Mouse (Mus musculus): ENCODE results near the gene Rabgap1l.
"Not testable (repeated sequence)": the region's sequence is repeated elsewhere in the genome, so short reads cannot be mapped to it uniquely, and the experiment has no call there.

Gene Rabgap1l

DNA sequence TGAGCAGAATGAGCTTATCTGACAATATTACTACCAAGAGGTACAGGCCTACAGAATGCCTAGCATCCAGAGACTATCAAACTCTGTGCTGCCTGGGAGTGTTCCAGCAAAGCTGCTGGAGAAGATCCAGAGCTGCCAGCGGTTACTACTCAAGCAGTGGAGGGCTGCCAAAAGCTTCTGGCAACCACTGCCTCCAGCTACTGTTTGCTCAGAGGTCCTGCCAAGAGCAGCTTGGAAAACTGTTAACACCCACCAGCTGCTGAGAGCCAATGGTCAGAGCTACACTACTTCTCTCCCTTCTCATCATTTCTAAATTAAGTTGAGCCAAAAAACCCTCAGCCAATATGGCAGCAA lies 99.9 kb downstream of the Rabgap1l start:
- DNase-seq (ENCODE audit: low spot score in 2 of 2), result peak; percentile 91 to 96

DNA sequence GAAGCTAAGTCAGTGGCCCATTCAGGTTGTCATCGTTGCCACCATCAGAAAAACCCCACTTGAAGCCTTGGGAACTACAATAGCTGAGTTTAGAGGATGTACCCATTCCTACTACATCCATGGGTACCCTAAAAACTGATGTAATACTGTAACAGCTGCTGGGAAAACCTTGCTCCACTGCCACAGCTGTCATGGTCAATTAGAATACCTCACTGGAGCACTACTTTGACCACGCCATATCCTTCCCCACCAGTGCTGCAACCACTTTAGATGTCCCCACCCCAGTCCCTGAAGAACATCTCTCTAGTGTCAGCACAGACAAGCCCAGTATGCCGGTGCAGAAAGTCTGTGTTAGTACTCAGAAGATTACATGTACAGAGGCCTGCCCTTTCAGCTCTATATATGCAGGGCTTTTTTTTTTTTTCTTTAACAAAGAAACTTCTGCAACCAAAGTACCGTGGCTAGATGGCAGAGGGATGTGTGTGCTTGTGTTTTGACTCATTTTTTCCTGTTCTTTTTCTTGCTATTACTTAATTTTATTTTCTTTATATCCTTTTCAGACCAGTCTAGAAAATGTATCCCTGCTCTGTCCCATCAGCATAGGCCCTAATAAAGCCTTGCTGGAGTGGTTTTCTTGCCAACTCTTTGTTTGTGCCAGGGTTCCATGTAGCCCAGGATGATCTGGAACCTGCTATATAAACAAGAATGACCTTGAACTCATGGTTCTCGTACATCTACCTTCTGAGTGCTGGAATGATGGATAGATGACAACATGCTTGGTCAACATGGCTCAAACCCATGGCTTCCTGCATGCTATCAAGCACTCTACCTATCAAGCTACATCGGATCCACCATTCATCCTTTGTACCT lies 100.6 kb downstream of the Rabgap1l start:
- no peak for DNase-seq (ENCODE audit: low spot score in 2 of 2)

DNA sequence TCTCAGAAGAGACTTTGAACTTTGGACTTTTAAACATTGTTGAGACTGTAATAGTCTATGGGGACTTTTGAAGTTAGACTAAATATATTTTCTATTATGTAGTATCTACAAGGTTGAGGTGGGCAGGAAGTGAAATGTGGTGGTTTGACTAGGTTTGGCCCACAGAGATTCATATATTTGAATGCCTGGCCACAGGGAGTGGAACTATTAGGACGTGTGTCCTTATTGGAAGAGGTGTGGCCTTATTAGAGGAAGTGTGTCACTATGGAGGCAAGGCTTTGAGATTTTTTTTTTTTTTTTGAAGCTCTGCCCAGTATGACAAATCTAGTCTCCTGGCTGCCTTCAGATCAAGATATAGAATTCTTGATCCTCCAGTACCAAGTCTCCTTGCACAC lies 101.8 kb downstream of the Rabgap1l start:
- no peak for DNase-seq (ENCODE audit: low spot score in 2 of 2)

DNA sequence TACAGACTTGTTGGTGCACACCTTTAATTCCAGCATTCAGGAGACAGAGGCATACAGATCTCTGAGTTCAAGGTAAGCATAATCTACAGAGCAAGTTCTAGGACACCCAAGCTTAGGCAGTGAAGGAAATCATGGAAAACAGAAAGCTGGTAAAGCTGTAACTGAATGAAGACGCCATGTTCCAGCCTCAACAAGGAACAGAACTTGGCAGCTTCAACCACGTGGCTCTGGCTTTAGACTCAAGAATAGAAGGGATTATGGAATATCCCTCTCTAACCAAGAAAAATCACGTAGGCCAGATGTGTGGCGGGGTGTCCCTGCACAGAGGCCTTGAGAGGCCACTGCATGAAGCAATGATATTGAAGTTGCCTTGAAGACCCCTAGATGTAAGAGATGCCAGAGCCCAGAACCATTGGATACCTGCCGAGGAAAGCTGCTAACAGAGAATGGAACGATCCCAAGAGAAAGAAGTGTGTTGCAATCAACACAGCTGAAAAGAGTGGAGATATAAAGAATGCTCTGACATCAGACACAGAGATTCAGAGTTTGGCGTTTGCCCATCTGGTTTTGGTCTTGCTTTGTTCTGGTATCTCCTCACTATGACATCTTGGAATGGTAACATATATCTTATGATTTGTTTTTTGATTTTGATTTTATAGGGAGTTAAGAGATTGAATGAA lies 102.4 kb downstream of the Rabgap1l start:
- DNase-seq (ENCODE audit: low spot score in 2 of 2), result peak; percentile 40 to 70

DNA sequence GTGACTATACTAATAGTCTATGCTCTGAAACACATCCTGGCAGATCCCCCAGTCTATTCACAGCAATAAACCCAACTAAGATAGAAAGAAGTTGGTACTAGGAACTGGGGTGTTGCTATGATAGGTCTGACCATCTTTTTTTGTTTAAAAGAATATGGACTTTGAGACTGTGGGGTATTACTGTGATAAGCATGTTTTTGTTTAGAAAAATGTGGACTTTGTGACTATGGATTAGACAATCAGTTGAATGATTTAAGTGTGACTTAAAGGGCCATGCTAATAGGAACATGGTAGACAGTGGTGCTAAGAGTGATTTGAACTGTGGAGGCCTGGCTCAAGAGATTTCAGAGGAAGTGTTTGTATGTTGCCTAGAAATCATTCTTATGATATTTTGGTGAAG lies 103.5 kb downstream of the Rabgap1l start:
- DNase-seq (ENCODE audit: low spot score in 2 of 2), result no peak

DNA sequence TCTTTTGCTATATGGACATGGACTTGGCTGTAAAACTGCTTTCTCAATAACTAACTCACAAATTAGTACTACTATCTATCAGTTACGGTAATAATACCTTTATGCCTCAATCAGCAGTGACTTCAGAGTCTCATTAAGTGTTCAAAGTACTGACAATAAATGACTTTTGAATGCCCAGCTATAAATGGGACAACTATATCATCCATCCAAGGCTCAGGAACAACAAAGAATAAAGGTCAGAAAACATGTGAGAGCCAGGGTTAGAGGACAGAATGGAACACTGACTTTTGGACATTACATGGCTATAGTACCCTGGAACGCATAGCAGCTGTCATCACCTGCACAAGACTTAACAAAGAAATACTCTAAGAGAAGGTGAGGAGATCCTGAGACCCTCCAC lies 108.8 kb downstream of the Rabgap1l start:
- no peak for DNase-seq (ENCODE audit: low spot score in 2 of 2)

DNA sequence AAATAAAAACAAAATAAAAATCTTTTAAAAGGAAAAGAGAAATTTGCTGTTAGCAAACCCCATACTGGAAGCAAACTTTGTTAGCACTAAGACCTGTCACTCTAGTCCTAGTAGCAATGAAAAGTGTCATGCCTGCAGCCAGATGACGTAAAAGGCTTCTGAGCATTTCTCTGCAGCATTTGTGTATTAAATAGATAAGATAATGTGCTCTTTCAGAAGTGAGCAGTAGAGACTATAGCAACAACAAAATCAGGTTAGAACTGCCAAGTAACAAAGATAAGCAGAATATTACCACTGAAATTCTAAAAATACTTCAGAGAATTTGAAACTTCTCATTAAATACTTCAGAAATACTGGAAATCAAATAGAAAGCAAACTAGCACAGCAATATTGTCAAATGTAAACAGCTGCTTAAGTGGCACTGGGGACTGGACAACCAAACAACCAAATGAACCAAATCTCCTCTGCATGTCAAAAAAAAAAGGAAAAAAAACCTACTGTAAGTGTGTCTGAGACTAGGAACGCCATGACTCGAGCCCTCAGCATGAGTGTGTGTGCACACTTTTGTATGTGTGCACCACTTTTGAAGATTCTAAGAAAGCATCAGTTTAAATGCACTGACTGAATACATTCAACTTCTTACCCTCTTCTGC lies 111.5 kb downstream of the Rabgap1l start:
- no peak for DNase-seq (ENCODE audit: low spot score in 2 of 2)

DNA sequence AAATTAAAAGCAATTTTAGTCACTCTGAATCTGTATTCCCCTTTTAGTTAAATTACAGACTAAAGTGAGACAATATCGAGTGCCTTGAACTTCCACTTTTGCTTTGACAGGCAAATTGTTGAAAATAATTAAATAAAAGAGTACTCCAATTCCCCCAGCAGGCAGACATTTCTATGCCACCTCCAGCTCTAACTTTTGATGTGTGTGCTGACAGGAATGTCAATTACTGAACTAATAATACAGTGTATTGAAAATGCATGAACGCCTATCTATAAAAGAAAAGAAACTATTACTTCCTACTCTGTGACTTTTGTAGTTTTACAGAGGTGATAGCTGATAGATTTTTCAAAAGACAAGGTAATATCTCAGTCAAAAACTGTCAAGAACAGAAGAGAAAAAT lies 118.2 kb downstream of the Rabgap1l start:
- no peak for DNase-seq (ENCODE audit: low spot score in 2 of 2)

DNA sequence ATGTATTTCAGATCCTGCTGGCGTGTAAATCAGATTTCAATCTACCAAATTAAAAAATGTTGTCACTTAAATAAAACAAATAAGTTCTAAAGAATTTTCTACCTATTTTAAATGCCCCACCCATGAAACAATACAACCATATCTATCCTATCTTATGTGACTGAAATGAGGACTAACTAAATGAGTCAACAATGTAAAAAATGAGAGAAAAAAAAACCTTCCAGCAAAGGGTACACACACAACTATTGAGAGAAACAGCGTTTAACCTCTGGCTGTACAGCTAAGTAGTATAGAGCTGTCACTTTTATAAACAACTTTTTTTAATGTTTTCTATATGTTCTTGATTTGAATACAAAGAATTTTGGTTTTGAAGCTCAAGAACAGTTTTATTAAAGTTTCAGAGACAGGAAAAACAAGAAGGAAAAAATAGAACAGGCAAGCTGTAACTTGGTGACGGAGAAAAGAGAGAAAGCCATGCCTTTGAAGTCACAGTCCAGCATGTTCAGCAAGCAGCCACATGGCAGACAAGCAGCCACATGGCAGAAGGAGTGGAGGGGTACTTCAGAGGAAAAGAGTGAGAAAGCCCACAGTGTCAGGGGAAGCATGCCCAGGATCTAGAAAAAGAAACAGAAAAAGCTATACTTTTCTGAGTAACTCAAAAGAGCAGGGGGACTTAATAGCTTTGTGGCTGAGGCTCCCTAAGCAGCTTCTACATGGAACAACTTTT lies 120.8 kb downstream of the Rabgap1l start:
- no peak for DNase-seq (ENCODE audit: low spot score in 2 of 2)

DNA sequence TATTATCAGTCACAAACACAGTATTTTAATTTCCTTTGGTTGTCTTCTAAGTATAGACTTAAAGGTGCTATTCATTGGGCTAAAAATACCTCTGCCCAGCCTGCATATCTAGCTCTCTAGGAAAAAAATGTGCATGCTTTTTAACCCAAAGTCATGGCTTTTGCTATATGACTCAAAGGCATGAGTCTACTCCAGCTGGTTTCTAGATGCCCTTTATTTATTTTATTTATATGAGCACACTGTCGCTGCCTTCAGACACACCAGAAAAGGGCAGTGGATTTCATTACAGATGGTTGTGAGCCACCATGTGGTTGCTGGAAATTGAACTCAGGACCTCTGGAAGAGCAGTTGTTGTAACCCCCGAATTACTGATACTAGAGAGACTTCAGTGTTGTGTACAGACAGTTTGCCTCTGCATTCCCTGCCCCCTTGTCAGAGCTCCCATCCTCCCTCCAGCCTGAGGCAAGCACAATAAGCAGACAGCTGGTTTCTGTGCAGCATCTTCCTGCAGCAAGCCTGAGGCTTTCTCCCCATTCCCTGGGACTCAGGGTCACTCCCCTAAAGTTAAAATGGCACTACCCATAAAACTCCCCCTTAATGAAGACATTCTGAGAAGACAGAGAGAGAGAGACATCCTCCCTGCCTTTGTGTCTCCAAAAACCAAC lies 137.1 kb downstream of the Rabgap1l start:
- no peak for DNase-seq (ENCODE audit: low spot score in 2 of 2)

DNA sequence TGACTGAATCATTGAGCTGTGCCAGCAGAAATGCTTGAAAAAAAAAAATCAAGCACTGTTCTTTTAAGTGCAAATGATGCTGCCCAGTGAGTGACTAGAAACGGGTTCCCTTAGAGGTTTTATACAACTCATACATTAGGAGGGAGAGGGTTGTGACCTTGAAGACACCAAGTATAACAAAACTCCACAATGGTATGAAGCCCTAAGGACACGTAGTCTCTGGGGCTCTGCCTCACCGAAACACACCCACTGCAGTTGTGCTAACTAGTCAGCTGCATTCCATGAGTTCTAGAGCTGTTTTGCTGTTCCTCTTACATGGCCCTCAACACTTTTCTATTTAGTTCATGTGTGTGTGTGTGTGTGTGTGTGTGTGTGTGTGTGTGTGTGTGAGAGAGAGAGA lies 141.3 kb downstream of the Rabgap1l start:
- DNase-seq (ENCODE audit: low spot score in 2 of 2), result no peak

DNA sequence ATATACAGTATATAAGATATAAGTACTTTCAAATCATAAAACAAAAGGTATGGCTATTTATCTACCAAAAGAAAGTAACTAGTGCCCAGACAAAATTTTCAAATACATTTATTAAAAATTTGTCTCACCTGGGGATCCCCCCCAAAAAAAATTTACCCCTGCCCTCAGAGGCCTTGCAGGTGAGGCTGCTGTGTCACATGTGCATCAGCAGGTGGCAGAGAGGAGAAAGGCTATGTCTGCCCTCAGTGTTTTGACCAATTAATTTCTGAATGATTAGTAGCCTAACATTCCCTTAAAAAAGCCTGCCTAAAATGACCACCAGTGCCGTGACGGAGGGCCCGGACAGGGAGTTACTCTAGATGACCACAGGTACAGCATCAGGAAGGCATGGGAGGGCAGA lies 147.6 kb downstream of the Rabgap1l start:
- DNase-seq (ENCODE audit: low spot score in 2 of 2), result no peak

DNA sequence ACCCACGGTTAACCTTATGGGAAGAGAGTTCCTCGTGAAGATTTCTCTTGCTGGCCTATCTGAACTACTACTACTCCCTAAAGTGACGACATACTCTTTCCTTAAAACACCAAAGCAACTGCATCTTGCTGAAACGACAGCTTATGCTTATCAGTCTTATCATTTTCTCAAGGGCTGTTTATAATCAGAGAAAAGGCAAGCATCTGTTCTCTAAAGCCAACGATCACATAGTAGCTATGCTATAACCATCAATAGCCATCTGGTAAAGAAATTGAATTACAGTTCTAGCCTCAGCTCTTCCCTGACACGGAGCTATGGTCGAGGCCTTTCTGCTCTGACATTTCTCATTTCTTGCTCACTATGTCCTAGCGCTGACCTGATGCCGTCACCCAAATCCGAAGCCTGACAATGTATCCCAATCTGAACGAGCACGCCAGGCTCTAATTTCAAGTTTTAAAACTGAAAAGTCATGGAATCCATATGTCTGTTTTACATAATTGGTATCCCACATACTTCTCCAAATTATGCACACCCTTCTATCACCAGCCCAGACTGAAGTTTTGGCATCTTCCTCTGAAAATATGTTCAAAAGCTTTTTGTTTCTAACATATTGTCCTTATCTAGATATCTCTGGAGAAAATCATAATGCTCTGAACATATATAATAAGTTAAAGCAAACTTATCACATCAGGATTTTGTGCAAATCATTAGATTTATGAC lies 164.6 kb downstream of the Rabgap1l start:
- no peak for DNase-seq (ENCODE audit: low spot score in 2 of 2)

DNA sequence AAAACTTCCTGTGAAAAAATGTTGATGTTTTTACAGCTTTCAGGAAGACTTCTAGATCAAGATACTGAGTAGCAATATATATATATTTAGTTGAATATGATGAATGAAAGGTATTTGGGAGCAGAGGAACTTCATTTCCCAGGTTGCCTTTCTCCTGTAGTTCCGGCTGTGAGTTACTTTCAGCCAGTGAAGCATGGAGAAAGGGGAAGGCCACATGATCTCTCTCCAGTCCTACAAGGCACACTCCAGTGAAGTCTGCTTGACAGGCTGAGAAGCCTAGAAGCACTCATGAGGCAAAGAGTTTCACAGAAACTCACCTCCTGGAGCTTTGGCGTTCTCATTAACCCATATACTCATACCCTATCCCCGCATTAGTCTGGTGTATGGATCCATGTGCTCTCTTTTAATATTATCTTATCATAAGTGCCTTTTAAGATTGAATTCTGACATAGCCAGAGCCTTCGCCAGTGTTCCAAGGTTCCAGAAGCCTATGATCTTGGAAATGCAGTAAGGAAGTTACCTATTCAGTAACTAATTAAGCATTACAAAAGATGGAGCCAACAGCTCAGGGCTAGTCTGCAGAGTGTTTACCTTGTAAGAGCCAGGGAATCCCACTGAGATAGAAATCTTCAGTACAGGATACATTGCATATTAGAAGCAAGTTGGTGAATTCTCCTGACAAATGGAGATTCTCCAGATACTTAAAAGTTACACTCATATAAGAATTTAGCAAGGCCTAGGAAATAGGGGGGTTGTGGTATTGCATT lies 168.5 kb downstream of the Rabgap1l start:
- DNase-seq (ENCODE audit: low spot score in 2 of 2), result not testable (repeated sequence)

DNA sequence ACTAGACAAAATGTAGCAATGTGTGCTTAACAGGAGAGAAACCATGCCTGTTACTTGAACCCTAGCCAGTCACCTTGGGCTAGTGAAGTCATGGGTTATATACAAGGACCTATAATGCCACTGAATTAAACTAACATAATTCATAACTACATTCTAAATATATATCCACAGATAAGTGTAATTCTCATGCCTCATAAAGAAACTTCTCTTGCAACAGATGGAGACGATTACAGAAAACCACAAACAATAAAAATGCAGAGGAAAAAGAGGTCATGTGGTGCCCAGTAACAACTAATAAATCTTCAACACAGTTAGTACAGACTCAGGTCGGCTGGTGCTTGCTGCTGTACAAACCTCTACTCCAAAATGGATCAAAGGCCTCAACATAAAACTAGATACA lies 174.8 kb downstream of the Rabgap1l start:
- DNase-seq (ENCODE audit: low spot score in 2 of 2), result no peak

DNA sequence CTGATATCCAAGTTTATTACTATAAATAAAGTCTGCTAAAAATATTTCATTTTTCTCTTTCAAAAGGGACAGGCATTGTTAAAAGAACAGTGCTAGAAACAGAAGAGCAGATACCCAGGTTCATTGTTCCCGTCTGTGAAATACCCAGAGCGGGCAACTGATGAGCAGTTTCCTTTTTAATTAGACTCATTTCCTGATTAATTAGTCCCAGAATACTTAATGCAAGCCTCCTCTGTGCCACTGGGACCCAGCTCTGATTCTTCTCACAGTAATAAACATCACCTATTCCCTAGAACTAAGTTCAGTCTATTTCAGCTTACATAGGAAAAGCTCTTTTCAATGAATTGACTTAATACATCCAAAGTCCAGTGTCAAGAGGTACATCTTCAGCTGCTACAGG lies 186.6 kb downstream of the Rabgap1l start:
- DNase-seq (ENCODE audit: low spot score in 2 of 2), result no peak

DNA sequence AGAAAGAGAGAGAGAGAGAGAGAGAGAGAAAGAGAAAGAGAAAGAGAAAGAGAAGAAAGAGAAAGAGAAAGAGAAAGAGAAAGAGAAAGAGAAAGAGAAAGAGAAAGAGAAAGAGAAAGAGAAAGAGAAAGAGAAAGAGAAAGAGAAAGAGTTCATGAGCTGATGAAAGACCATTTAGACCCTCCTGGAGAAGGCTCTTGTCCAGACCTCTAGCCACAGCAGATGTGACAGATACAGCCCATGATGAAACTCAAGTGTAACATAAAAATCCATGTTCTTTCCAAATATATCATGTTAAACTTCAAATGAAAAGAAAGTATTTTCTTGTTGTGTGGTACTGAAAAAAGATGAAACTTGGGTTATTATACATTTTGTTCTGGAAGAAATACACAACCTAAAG lies 189.7 kb downstream of the Rabgap1l start:
- DNase-seq (ENCODE audit: low spot score in 2 of 2), result not testable (repeated sequence)

DNA sequence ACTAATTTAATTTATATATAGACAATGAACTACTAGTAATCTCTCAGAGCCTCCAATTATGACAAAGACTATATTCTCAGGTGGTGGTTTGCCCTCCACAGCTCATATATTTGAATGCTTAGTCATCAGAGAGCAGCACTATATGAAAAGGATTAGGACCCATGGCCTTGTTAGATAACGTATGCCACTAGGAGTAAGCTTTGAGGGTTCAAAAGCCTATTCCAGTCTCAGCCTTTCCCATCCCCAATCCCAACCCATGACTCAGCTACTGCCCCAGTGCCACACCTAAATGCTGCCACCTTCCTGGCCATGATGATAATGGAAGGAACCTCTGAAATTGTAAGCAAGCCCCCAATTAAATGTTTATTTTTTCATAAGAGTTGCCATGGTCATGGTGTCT lies 195.6 kb downstream of the Rabgap1l start:
- DNase-seq (ENCODE audit: low spot score in 2 of 2), result no peak

DNA sequence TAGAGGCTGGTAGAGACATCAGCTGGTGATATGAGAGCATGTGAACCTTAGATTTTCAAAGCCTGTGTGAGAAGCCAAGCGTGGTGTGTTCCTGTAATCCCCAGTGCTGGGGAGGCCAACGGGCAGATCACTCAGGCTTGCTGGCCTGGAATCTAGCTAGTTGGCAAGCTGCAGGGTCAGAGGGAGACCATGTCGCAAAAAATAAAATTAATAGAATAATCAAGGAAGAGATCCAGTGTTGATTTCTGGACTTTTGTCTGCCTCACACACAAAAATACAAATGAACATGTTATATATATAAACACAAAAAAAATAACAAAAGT lies 196.1 kb downstream of the Rabgap1l start:
- DNase-seq (ENCODE audit: low spot score in 2 of 2), result no peak

DNA sequence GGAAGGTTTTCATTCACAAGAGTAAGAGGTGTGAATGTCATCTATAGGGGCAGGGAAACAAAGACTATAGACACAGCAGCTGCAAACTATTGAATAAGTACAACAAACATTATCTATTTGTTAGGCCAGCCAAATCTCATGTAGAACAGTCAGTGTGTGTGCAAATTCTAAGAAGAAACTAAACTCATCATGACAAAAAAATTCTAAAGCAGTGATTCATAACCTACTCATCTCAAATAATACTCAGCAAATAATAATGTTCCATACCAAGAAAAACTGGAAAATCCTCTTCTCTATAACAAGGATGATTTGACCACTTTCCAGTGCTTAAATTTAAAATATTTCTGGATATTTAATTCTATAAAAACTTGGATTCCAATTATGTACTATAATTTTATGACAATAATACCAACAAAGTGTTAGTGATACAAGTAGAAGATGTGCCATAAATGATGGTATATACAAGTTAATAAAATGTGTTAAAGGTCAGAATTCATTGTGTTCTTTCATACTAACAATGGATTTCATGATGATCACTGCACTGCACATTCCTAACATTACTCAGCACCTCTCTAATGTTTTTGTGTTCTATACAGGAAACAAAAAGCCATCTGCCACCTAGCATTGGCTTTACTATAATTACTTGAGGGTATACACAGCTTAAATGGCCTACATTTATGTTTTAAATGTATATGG lies 196.6 kb downstream of the Rabgap1l start:
- no peak for DNase-seq (ENCODE audit: low spot score in 2 of 2)
